Comparison of ENCODE assay signal across 16 mouse cellular contexts in the genomic region with DNA sequence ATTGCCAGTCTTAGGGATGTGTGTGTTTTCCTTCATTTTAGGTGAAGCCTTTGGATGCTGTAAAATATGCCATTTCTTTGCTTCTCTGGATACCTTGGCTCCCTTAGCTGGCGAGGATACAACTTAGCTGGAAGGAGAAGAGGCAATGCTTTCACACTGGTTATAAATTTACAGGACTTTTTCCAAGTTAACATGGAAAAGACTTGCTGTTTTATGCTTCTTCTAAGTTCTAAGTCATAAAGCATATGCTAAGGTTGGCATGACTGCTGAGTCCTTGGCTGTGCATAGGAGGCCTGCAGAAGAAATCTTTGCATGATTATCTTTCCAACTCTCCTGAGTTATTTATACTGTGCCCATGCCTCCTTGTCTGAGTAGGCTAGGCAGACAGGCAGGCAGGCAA. TPM values are rescaled to one million over a fixed set of nuclear protein-coding genes. Genes with fewer than 3 reads are reported as not detected.
A peak's percentile ranks its signal among the peaks of the same experiment; 100 is the strongest.
DNase-seq lines count a peak whose midpoint lies in the region.
"Had no signal": no experiment of that assay in that cellular context is flagged by ENCODE, and none has a peak within 500 bp of the region (broad histone marks: within the 10 kb centered on the region; RNA-seq: fewer than 3 reads in every experiment).

No protein-coding gene starts in this region.

- H3K4me3 ChIP-seq in midbrain, embryonic 10.5 days = no peak overlapping the region
- H3K4me3 ChIP-seq: embryonic facial prominence, embryonic 12.5 days; heart, embryonic 13.5 days; midbrain, embryonic 13.5 days had no signal

- no peaks in the 10 kb centered on the region for H3K4me1 ChIP-seq in midbrain, embryonic 10.5 days
- H3K4me1 ChIP-seq: embryonic facial prominence, embryonic 12.5 days; midbrain, embryonic 13.5 days had no signal

- H3K27ac ChIP-seq in midbrain, embryonic 10.5 days (replicated peaks) = no peak overlapping the region
- H3K27ac ChIP-seq: embryonic facial prominence, embryonic 12.5 days; heart, embryonic 13.5 days; midbrain, embryonic 13.5 days had no signal

- H3K27me3 ChIP-seq in midbrain, embryonic 10.5 days (ENCODE audit: low read depth, poor library complexity, severe bottlenecking) = no peaks in the 10 kb centered on the region
- H3K27me3 ChIP-seq: embryonic facial prominence, embryonic 12.5 days; heart, embryonic 13.5 days; midbrain, embryonic 13.5 days had no signal

- 74% methylated on average over 1 of the region's 1 CpGs for WGBS in midbrain, embryonic 10.5 days

- intact Hi-C loops in left cerebral cortex, postnatal 4 days (cut with DNase I) = no loop called here
- intact Hi-C loops in left cerebral cortex, postnatal 36 days (cut with DNase I) = no loop called here

- no peaks in the 10 kb centered on the region for H3K36me3 ChIP-seq in midbrain, embryonic 10.5 days
- H3K36me3 ChIP-seq: embryonic facial prominence, embryonic 12.5 days; G1E; heart, embryonic 13.5 days; midbrain, embryonic 13.5 days had no signal

- DNase-seq in frontal cortex, postnatal 36 days (ENCODE audit: low spot score in 2 of 2) = peak; percentile 21 to 59
- DNase-seq in frontal cortex, postnatal 25 days (ENCODE audit: low spot score in 2 of 2) = no peak
- DNase-seq in left cerebral cortex, adult 11 months (ENCODE audit: low spot score) = peak; percentile 18
- DNase-seq in left cerebral cortex, postnatal 4 days = no peak
- DNase-seq in left cerebral cortex, postnatal 36 days (ENCODE audit: low spot score in 2 of 2) = peak; percentile 22 to 26
- no peak for DNase-seq in midbrain, embryonic 10.5 days (ENCODE audit: low spot score)
- DNase-seq in urinary bladder, postnatal 10 days (ENCODE audit: low spot score) = no peak
- DNase-seq: adrenal gland, postnatal 10 days; cerebellum, postnatal 36 days; gastrocnemius, postnatal 10 days; kidney, postnatal 10 days; lung, postnatal 36 days had no signal

- no peaks in the 10 kb centered on the region; the same call in 1 of the 2 replicates for H3K9me3 ChIP-seq in midbrain, embryonic 10.5 days (replicated peaks)
- H3K9me3 ChIP-seq: embryonic facial prominence, embryonic 12.5 days; heart, embryonic 13.5 days; midbrain, embryonic 13.5 days had no signal

RNA-seq across cellular contexts. Expression of a gene that starts 49.3 kb away (rescaled TPM):
- total RNA-seq in left cerebral cortex, postnatal 4 days (2021) = 10 to 100 TPM; 12.8 to 16.7 TPM
- total RNA-seq in left cerebral cortex, postnatal 36 days (2021) = 10 to 100 TPM; 24.9 to 26.4 TPM
- polyA plus RNA-seq in midbrain, embryonic 10.5 days (2016; fragmentation: Nextera tagmentation; extraction: Ambion mirVana) = 10.6 and 11.5 TPM in 2 replicates
- polyA plus RNA-seq: G1E had no signal

Comparison
In these comparisons a context has a peak if more than half of its experiments do, and no peak if none do; other contexts are left out.
1. DNase-seq: peak in frontal cortex, postnatal 36 days (2 of 2), left cerebral cortex, adult 11 months (single experiment) and left cerebral cortex, postnatal 36 days (2 of 2); none in frontal cortex, postnatal 25 days (0 of 2), left cerebral cortex, postnatal 4 days (single experiment), midbrain, embryonic 10.5 days (single experiment) and urinary bladder, postnatal 10 days (single experiment).